Mouse (Mus musculus) liver, postnatal 0 days (tissue): ENCODE measurements around the gene Usp31.

Experiments
- CTCF ChIP-seq: sonication (generic); IDR thresholded peaks from 2 replicates; pipeline ENCODE4 v1.5.1; 2016; ENCODE audit warnings: antibody characterized with exemption, low read depth
- EP300 ChIP-seq: IDR thresholded peaks from 2 replicates; pipeline ENCODE4 v1.6.1; 2016; ENCODE audit warnings: antibody characterized with exemption, low read depth, mild to moderate bottlenecking

GRCm38 (mm10) chr7:121685140-121685984, 21.7 kb downstream of the Usp31 start:
- TF ChIP-seq CTCF (no peak), EP300 (no peak)
